Mouse (Mus musculus) kidney, adult 18-20 months (tissue): ENCODE results near the gene Ptgfrn.

ENCODE experiments used
- DNase-seq: peaks from one replicate; pipeline ENCODE4 v3.0.0; 2021

Gene Ptgfrn

DNA sequence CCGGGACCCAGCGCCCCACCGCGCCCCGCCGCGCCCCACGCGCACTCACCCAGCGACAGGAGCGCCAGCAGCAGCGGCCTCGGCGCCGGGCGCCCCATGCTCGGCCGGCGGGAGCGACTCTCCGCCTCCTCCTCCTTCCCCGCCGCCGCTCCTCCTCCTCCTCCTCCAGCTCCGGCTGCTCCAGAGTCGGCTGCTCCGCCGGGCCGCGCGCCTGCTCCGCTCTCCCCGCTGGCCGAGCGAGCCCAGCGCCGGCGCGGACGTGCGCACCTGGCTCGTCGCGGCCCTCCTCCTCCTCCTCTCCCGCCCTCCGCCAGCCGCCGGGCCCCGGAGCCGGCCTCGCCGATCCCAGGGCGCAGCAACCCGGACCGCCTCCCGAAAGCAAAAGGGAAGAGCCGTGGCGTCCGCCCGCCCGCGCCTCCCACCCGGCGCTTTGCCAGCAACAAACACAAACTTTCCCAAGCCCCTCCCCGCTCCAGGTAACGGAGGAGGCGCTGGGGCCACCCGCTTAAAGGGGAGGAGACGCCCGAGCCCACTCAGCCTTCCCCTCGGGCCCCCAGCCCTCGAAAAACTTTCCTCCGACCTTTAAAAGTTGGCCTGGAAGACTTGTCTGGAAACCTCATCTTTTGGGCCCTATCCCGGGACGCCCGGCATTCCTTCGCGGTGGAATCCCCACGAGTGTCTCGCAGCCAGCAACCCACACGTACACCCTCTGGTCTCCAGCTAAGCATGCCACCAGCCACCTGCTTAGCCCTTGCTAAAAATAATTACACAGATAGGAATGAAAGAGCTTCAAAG lies at the start of gene Ptgfrn:
Gene Ptgfrn (minus strand): TSS at position 236 of the 795 bp plus-strand sequence.
- peak; percentile 78 for DNase-seq

DNA sequence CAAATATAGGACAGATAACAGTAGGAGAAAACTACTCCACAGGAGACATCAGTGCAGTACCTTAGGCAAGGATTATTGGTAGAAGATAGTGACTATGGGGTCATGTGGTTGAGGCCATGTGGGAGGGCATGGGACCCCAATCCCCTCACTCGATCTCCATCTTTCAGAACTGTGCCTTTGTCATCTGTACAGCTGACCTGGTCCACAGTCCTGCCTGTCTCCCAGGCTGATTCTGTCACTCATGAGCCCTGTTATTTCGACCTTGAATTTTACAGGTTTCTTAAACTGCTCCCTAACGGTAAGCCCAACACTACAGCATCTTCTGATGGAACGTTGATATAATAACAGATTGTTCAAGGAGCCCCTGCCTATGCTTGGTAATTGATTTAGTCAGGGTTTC lies 49.6 kb upstream of the Ptgfrn start:
- no peak for DNase-seq

DNA sequence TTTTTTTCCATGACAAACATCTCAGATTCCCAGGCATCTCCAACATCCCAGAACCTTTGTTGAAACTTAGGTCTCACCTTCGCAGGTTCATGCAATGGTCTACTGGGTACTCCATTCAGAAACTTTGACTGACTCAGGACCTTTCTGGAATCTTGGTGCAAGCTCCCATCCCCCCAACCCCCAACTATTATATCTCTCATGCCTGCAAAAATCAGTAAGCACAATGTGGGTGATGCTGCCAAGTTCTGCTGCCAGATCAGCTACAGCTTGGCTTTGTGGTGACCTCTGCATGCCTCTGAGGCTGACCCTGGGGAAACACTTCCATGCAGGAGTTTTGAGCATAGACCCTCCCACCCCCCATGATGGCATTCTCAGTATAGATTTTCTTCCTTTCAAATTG lies 44.0 kb upstream of the Ptgfrn start:
- no peak for DNase-seq

DNA sequence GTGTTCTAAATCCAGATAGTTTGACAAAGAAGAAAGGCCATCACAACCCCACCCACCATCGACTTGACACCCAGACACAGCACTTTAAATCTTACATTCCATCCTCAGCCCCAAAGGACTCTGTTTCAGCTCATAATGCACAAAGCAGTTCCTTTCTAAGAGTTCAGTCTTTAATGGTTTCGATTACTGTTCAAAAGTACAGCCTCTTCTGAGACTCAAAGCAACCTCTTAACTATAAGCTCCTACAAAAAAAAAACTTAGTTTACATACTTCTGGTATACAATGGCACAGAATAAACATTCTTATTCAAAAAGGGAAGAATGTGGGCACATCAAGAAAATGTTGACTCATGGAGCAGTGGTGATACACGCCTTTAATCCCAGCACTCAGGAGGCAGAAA lies 43.3 kb upstream of the Ptgfrn start:
- no peak for DNase-seq

DNA sequence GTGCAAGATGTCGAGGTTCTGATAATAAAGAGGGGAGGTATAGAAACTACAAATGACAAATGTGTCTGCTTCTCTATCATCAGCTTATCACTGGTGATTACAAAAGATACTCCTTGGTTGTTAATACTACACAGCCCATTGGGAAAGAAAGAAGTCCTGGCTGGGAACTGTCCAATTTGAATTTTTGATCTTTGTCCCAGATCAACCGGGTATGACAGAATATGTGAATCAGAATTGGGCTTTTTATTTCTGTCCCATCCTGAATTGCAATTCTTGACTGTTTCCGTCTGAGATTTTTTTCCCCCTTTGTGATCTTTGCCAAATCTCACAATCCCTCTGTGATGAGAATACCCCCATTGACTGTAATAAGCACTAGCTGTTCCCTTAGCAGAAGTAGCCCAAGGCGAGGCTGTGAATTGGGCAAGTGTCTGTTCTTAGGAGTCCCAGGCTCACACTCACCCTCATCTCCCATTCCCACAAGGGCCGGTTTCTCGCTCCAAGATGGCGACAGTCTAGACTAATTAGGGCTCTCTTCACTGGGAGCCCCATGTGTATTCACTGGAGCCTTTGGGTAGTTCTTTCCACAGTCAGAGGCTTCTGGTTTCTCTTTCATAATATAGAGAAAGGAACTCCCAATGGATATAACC lies 36.2 kb upstream of the Ptgfrn start:
- DNase-seq, result no peak

DNA sequence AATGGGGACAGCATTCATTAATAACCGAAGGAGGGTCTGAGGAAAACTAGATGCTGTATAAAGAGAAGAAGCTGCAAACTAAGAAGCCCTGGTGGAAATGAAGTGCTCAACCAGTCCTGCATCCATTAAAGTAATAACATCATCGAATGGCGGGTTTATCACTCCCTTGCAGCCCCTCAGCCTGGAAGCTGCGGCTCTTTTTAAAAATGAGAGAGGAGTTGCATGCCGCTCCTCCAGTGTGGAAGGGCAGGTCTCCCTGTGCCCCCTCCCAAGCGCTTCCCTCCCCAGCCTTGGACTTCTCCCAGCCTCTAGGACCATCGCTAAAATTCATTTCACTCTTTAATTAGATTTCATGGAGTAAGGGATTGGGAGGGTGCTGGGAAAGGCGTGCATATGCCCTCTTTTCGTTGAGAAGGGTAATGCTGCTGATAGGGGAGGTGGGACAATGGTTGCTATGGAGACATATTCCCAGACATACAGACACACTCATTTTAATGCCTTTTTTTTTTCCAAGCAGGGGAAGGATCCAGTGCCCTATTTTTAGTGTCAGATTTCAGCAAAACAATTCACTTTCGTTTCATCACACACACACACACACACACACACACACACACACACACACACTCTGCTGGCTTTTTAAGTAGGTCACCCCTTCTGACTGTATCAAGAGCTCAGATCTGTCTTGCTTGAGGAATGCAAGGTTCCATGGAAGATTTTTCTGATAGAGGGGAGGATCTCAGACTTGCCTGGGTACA lies 35.4 kb upstream of the Ptgfrn start:
- DNase-seq, result no peak

DNA sequence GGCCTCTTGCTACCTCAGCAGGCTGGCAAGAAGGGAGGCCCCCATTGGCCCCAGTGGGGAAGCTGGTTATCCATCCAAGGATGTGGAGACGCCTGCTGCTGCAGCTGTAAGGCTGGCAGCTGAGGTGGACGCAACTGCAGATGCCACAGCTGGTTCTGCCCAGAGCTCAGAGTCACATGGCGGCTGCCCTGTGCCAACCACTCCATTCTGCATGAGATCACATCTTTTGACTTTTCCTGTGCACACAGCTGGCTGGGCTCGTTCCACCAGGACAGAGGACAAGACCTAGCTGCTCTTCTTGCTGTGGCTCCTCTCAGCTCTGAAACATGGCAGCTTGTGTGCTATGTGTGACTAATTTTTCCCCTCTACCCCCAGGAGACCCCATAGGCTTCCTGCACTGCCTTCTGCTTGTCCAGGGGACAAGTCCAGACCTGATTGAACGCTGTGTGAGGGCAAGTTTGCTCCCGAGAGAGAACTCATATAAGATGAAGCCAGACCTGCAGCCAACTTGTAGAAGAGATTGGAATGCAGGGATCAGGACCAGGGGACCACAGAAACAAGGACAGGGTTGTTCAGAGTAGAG lies 34.4 kb upstream of the Ptgfrn start:
- DNase-seq, result no peak

DNA sequence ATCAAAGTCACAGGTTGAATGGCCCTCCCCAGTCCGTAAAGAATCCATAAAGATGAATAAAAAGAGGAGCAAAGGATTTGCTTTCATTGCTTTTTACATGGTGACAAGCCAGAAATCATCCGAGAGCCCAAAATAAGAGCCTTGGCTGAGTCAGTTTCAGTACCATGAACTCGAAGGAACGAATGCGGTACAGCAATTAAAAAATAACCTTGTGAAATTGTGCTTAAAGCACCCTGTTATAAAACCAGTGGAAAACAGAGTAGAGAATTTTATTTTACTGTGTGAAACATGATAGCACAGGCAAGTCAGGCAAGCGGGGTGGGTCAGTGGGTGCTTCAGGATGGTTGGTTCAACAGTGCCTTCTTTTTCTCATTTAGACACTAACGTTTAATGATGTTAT lies 33.4 kb upstream of the Ptgfrn start:
- no peak for DNase-seq

DNA sequence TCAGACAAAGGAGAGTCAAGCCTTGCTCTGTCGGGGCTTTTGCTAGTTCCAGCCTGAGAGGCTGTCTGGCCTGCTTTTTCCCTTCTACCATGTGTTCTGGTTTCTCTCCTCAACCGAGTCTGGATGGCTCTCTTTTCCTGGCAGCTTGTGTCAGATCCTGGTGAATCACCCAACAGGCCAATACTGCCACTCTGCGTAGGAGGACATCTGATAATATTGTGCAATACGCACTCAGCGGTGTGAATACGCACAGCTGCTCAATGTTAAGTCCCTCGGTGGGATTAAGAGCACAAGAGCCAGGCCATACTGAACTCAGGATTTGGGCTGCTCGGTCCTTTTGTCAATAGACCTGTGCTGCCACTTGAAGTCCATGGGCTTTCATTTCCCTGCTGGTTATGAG lies 31.8 kb upstream of the Ptgfrn start:
- no peak for DNase-seq

DNA sequence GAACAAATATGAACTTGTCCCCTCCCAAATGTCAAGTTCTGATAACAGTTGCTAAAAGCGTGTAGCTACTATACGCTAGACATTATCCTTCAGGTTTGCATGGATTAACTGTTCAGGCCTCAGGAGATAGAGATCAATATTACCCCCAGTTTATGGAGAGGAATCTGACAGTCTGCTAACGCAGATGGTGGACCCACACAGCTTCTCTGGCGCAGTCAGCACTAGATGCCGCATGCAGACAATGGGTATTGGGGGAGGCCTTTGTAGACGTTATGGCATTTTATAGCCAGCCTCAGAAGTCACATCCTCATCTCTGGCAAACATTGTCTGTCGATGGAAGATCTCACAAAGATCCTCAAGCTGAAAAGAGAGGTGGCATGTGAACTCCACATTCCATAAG lies 29.9 kb upstream of the Ptgfrn start:
- no peak for DNase-seq

DNA sequence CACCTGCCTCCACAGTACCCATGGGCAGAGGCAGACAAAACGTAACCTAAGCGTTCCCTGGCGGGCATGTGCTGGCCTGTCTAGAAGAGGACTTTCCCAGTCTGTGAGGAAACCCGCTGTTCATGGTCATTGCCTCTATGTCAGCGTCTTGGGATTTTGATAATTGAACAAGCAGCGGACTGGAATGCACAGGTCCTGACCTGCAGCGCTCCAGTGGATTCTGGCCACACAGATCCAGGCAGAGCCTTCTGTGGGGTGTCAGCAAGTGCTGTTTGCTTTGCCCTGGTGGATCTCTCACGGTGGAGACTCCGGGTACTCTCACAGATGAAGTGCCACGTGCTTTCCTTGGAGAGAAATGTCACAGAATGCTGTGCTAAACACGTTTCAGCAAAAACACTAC lies 26.4 kb upstream of the Ptgfrn start:
- DNase-seq, result peak; percentile 30

DNA sequence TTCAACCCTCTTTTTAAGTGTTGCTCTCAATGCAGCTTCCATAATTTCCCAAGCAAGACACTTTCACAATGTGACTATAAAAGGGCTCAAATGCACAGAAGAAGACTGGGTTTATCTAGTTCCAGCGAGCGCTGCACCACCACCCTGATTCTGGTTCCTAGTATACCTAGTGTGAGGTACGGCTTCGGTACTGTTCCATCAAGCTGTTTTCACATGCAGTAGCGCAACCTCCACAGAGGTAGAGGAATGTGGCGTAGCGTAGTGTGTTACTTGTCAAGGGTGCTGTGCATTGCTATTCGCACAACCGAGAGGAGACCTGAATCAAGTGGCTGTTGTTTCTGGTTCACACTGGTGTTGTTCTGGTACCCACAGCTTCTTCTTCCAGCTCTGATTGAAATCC lies 24.8 kb upstream of the Ptgfrn start:
- DNase-seq, result no peak

DNA sequence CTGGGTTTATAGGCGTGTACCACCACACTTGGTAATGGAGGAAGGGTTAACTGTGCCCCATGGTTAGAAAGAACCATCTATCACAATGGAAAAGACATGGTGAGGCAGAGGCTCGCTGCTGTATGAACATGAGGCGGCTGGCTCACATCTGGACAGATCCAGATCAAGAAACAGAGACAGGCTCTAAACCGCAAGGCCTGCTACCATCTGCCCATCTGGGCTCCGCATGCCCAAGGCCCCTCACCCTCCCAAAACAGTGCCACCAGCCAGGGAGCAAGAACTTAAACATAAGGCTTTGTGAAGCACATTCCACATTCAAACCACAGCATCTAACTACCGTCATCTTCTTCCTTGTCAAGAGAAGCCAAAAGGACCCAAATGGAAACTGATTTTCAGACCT lies 22.9 kb upstream of the Ptgfrn start:
- DNase-seq, result no peak

DNA sequence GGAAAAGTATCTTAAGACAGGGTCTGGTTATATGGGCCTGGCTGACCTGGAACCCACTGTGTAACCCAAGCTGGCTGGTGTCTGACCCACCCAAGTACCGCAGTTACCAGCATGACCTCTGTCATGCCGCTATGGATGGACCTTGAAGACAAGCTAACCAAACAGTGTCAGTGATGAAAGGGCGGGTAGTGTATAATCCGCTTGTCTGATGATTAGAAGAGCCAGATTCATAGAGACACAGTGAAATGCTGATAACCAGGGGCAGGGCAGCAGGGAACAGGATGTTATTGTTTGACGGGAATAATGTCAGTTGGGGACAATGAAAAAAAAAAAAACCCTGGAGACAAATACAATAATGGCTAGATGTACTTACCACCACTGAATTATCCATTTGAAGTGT lies 21.7 kb upstream of the Ptgfrn start:
- DNase-seq, result no peak

DNA sequence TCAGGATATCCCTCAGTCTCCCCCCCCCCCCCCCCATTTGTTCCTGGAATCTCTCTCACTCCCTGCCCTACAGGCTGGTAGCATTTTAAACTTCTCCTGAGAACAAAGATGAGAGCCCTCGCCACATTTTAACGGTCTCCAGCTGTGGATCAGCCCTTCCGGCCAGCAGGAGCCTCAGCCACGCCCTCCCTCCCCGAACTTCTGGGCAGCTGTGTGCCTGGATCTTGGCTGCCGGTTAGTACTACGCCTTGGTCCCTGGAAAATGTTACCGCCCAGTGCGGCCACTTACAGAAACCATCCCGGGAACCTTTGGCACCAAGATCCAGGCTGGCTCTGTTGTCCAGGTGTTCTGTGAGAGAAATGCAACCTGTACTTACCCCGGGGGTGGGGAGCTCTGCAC lies 20.4 kb upstream of the Ptgfrn start:
- no peak for DNase-seq

DNA sequence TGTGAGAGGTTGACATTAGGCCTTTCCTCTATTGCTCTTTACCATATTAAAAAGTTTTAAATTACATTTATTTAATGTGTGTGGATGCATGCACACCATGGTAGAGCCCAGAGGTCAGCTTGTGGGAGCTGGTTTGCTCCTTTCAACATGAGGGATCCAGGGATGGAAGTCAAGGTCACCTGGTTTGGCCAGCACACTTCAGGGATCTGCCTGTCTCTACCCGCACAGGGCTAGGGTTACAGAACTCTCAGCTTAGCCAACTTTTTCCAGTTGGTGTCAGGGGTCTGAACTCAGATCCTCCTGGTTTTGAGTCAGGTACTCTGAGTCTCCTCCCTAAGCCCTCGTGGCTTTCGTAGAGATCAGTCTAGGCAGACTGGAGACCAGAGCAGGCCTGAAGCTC lies 19.5 kb upstream of the Ptgfrn start:
- DNase-seq, result no peak

DNA sequence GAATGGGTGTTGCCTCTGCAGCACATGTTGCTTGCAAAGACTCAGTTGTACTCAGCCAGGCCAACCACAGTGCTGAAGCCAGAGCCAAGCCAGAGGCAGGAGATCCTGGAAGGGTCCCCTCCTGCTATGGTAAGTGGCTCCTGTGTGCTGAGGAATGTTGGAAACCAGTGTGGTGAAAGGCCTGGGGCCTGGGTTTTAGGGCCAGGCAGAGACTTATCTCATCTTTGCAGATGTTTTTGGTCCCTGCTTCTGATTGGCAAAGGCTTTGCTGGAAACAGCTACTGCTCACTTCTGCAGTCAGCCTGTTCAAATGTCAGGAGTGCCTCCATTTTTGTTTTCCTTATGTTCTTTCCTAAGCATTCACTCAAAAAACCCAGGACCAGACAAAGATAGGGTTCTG lies 19.0 kb upstream of the Ptgfrn start:
- no peak for DNase-seq

DNA sequence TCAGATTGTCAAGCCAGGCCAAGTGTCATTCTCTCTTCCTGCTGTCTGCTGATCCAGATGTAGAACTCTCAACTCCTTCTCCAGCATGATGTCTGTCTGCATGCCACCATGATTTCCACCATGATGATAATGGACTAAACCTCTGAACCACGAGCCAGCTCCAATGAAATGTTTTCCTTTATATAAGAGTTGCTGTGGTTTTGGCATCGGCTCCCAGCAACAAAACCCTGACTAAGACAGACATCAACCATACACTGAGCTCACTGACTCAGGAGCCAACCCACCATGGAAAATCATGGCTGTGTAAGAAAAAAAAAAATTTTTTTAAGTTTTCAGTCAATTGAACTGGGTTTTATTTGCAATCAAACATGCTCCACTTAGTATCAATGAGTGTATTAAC lies 17.7 kb upstream of the Ptgfrn start:
- no peak for DNase-seq

DNA sequence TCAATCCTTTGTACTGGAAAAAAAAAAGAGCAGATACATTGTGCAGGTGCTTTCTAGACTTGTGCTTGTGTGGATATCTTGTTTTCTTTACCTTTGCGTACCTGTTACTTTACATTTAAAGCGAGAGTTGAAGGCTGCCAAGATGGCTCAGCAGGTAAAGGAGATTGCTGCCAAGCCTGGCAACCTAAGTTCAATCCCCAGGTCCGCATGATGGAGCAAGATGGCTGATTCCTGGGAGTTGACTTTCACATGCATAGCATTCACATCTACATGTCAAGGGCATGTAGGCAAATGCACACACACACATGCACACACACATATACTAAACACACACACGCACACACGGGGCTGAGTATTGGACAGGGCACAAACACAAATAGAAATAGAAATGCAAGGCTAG lies 14.6 kb upstream of the Ptgfrn start:
- DNase-seq, result no peak

DNA sequence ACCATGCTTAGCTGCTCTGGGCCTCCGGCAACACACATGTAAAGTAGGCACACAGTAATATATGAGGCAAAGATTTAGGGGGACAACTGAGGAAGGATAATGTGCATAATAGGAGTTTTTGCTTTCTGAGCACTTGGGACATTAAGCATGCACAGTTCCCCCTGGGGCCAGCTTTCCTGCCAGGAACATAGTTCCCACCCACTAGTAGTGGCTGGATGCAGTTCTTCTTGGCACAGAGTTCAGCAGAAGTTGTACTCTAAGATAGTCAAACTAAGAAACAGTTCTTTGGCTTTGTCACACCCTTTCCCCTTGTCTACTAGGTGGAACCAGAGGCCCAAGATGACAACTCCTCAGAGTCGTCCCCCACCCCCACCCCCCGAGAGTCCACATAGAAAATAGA lies 12.4 kb upstream of the Ptgfrn start:
- no peak for DNase-seq

DNA sequence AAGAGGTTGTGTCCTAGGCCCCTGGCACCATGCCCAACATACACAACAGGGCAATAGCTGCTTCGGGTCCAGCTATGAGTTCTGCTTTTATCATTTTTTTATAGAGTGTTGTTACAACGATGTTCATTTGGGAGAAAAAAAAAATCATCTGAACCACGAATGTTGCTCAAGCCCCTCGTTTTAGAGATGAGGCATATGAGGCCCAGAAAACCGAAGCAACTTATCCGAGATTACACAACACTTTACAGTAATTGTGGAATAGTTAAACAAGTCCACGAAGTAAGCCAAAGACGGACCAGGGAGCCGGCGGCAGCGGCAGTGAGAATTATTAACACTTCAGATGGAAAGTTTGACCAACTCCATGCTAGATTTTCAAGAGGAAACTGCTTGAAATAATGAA lies 7.7 kb upstream of the Ptgfrn start:
- DNase-seq, result no peak

DNA sequence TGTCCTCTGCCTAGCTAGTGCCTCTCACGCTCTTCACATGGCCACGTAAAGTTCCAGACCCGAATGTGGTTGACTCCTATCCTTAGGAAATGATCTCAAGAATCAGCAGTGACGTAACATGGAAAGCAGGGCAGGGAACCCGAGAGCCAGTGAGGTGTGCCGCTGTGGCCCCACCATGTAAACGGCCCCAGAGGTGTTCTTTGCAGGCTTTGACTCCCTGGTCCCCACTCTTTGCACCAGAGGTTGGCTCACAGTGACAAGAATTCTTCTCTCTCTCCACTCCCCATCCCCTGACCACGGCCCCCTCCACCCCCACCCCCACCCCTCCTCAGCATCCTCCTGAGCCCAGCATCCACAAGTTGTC lies 7.3 kb upstream of the Ptgfrn start:
- no peak for DNase-seq

DNA sequence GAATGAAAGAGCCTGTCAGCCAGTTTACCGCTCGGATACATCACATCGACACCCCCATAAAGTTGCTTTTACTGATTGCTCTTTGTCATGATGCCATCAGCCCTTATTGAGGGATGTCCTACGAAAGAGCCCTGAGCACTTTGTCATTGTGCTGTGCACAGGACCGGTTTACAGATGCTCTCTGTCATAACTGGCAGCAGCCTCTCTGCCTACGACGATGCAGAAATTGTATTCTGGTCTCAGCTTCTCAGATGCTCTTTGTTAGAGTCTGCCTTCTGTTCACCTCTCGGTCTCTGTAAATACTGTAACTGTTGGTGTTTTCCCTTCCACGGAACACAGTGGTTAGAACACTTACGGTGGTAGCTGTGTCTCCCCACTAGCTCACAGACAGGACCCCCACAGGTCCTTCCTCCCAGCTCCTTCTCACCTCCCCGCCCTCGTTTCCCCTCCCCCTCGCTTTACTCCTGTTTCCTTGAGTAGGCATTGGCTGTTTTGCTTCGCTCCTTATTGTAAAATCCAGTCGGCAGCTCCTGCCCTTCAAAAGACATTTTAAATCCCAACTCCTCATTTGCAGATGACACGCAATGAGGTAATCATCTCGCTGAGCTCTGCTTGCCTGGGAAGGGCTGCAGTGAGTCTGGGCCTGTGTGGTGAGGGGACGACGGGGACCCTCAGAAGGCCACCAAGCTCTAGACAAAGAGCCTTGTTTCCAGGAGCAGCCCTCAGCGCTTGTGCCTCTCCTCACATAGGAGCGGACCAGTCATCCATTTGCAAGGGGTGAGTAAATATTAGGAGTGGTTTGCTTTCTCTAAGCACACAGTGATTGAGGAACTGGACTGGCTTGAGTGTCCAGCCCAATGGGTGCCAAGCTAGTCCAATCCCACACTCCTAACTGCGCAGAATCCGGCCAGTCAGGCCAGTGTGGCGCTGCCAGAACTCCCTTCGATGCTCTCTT lies 6.6 kb upstream of the Ptgfrn start:
- DNase-seq, result no peak
